Mouse (Mus musculus): ENCODE measurements around the gene Narf. TPM values are rescaled to one million over a fixed set of nuclear protein-coding genes. Genes with fewer than 3 reads are reported as not detected.

Narf gene
- polyA plus RNA-seq, 1 experiment from 2014 or later: 73.5 TPM

- WGBS: 87% methylated on average over 8 of the region's 8 CpGs
- no peak for ATAC-seq (ENCODE audit: low FRiP score, low read depth)
Observed at GRCm38 (mm10) chr11:121250196-121250595, 13.1 kb downstream of the Narf start.

GRCm38 (mm10) chr11:121259160-121260100, 22.4 kb downstream of the Narf start, which contains the start of gene Foxk2:
Gene Foxk2 (plus strand): TSS chr11:121259990.
- ATAC-seq (ENCODE audit: low FRiP score, low read depth): peak; percentile 98
- Histone ChIP-seq H3K4me3 (peak within 1 kb of the TSS; percentile 99), H3K27ac (peak within 1 kb of the TSS; percentile 76), H3K4me1 (peaks cover 24% of the 10 kb centered on the region), H3K9ac (peak within 1 kb of the TSS; percentile 98), H3K9me3 (no peaks in the 10 kb centered on the region), H3K4me2 (replicated peaks) (peak within 1 kb of the TSS; percentile 93), H3K27me3 (no peaks in the 10 kb centered on the region), H3K36me3 (peaks cover 50% of the 10 kb centered on the region)
- under 1% methylated on average over 78 of the region's 91 CpGs for WGBS

More at GRCm38 (mm10) chr11:121250196-121250595, 13.1 kb downstream of the Narf start:
- Histone ChIP-seq H3K4me1 (no peaks in the 10 kb centered on the region), H3K4me3 (no peak overlapping the region), H3K27me3 (no peaks in the 10 kb centered on the region), H3K36me3 (peaks cover 97% of the 10 kb centered on the region), H3K9ac (no peak overlapping the region), H3K27ac (no peak overlapping the region), H3K9me3 (no peaks in the 10 kb centered on the region), H3K4me2 (replicated peaks) (no peak overlapping the region)

GRCm38 (mm10) chr11:121260211-121260906, 23.3 kb downstream of the Narf start:
- peak overlapping the region; percentile 93 for H3K4me2 ChIP-seq (replicated peaks)
- peaks cover 48% of the 10 kb centered on the region for H3K36me3 ChIP-seq
- no peaks in the 10 kb centered on the region for H3K9me3 ChIP-seq
- peak overlapping the region; percentile 99 for H3K4me3 ChIP-seq
- peak overlapping the region; percentile 98 for H3K9ac ChIP-seq
- under 1% methylated on average over 52 of the region's 60 CpGs for WGBS
- peak overlapping the region; percentile 76 for H3K27ac ChIP-seq
- peaks cover 24% of the 10 kb centered on the region for H3K4me1 ChIP-seq
- peak; percentile 10; the same call in 1 of the 2 replicates for ATAC-seq (ENCODE audit: low FRiP score, low read depth)
- no peaks in the 10 kb centered on the region for H3K27me3 ChIP-seq

GRCm38 (mm10) chr11:121261074-121261473, 24.0 kb downstream of the Narf start:
- H3K27ac ChIP-seq: no peak overlapping the region
- no peak for ATAC-seq (ENCODE audit: low FRiP score, low read depth)

GRCm38 (mm10) chr11:121277516-121277915, 40.5 kb downstream of the Narf start:
- no peak overlapping the region for H3K9ac ChIP-seq
- H3K36me3 ChIP-seq: peaks cover 26% of the 10 kb centered on the region
- no peak overlapping the region for H3K4me3 ChIP-seq
- no peak for ATAC-seq (ENCODE audit: low FRiP score, low read depth)
- no peaks in the 10 kb centered on the region for H3K9me3 ChIP-seq
- no peak overlapping the region for H3K4me2 ChIP-seq (replicated peaks)
- no peak overlapping the region for H3K27ac ChIP-seq
- no peaks in the 10 kb centered on the region for H3K27me3 ChIP-seq
- H3K4me1 ChIP-seq: no peaks in the 10 kb centered on the region
- whole genome bisulfite sequencing: 90% methylated on average over 8 of the region's 8 CpGs

More at GRCm38 (mm10) chr11:121261074-121261473, 24.0 kb downstream of the Narf start:
- H3K4me3 ChIP-seq: peak overlapping the region; percentile 99
- WGBS: 44% methylated on average over 2 of the region's 2 CpGs
- peaks cover 24% of the 10 kb centered on the region for H3K4me1 ChIP-seq
- peaks cover 48% of the 10 kb centered on the region for H3K36me3 ChIP-seq
- H3K9me3 ChIP-seq: no peaks in the 10 kb centered on the region
- H3K4me2 ChIP-seq (replicated peaks): peak overlapping the region; percentile 93
- H3K9ac ChIP-seq: peak overlapping the region; percentile 98
- H3K27me3 ChIP-seq: no peaks in the 10 kb centered on the region

- Histone ChIP-seq H3K27ac (no peak overlapping the region), H3K4me1 (no peaks in the 10 kb centered on the region), H3K9me3 (no peaks in the 10 kb centered on the region), H3K9ac (no peak overlapping the region), H3K27me3 (no peaks in the 10 kb centered on the region), H3K36me3 (peaks cover 23% of the 10 kb centered on the region), H3K4me3 (no peak overlapping the region), H3K4me2 (replicated peaks) (no peak overlapping the region)
- 95% methylated on average over 3 of the region's 3 CpGs for whole genome bisulfite sequencing
- ATAC-seq (ENCODE audit: low FRiP score, low read depth): no peak
Observed at GRCm38 (mm10) chr11:121278011-121278410, 41.0 kb downstream of the Narf start.

- no peak overlapping the region for H3K4me2 ChIP-seq (replicated peaks)
- ATAC-seq (ENCODE audit: low FRiP score, low read depth): no peak
- peaks cover 43% of the 10 kb centered on the region for H3K36me3 ChIP-seq
- no peak overlapping the region for H3K9ac ChIP-seq
- WGBS: 87% methylated on average over 6 of the region's 6 CpGs
- H3K27ac ChIP-seq: no peak overlapping the region
- H3K4me1 ChIP-seq: no peaks in the 10 kb centered on the region
- no peaks in the 10 kb centered on the region for H3K27me3 ChIP-seq
- H3K9me3 ChIP-seq: no peaks in the 10 kb centered on the region
- no peak overlapping the region for H3K4me3 ChIP-seq
Observed at GRCm38 (mm10) chr11:121282911-121283310, 45.9 kb downstream of the Narf start.

GRCm38 (mm10) chr11:121289859-121290258, 52.8 kb downstream of the Narf start:
- Histone ChIP-seq H3K4me3 (no peak overlapping the region), H3K36me3 (peaks cover 96% of the 10 kb centered on the region), H3K9ac (no peak overlapping the region), H3K27ac (no peak overlapping the region), H3K27me3 (no peaks in the 10 kb centered on the region), H3K9me3 (no peaks in the 10 kb centered on the region), H3K4me2 (replicated peaks) (no peak overlapping the region), H3K4me1 (no peaks in the 10 kb centered on the region)
- ATAC-seq (ENCODE audit: low FRiP score, low read depth): no peak
- 91% methylated on average over 3 of the region's 3 CpGs for WGBS

GRCm38 (mm10) chr11:121294771-121295170, 57.7 kb downstream of the Narf start:
- 93% methylated on average over 5 of the region's 5 CpGs for WGBS
- peaks cover 91% of the 10 kb centered on the region for H3K36me3 ChIP-seq
- H3K27ac ChIP-seq: no peak overlapping the region
- H3K9me3 ChIP-seq: no peaks in the 10 kb centered on the region
- H3K4me2 ChIP-seq (replicated peaks): no peak overlapping the region
- H3K4me1 ChIP-seq: no peaks in the 10 kb centered on the region
- no peak overlapping the region for H3K4me3 ChIP-seq
- no peak overlapping the region for H3K9ac ChIP-seq
- H3K27me3 ChIP-seq: no peaks in the 10 kb centered on the region
- no peak for ATAC-seq (ENCODE audit: low FRiP score, low read depth)

- Histone ChIP-seq H3K36me3 (peaks cover 92% of the 10 kb centered on the region), H3K4me2 (replicated peaks) (no peak overlapping the region), H3K9ac (no peak overlapping the region), H3K4me1 (no peaks in the 10 kb centered on the region), H3K27ac (no peak overlapping the region), H3K4me3 (no peak overlapping the region), H3K27me3 (no peaks in the 10 kb centered on the region), H3K9me3 (no peaks in the 10 kb centered on the region)
- WGBS: 89% methylated on average over 8 of the region's 8 CpGs
- no peak for ATAC-seq (ENCODE audit: low FRiP score, low read depth)
Observed at GRCm38 (mm10) chr11:121298493-121298892, 61.4 kb downstream of the Narf start.

- 93% methylated on average over 9 of the region's 9 CpGs for WGBS
- Histone ChIP-seq H3K4me1 (no peaks in the 10 kb centered on the region), H3K27me3 (no peaks in the 10 kb centered on the region), H3K27ac (no peak overlapping the region), H3K36me3 (peaks cover 94% of the 10 kb centered on the region), H3K9me3 (no peaks in the 10 kb centered on the region), H3K4me3 (no peak overlapping the region), H3K9ac (no peak overlapping the region), H3K4me2 (replicated peaks) (no peak overlapping the region)
- ATAC-seq (ENCODE audit: low FRiP score, low read depth): no peak
Observed at GRCm38 (mm10) chr11:121300265-121300664, 63.2 kb downstream of the Narf start.

GRCm38 (mm10) chr11:121305371-121305770, 68.3 kb downstream of the Narf start:
- H3K9ac ChIP-seq: no peak overlapping the region
- H3K27me3 ChIP-seq: no peaks in the 10 kb centered on the region
- no peaks in the 10 kb centered on the region for H3K4me1 ChIP-seq
- H3K4me3 ChIP-seq: no peak overlapping the region
- ATAC-seq (ENCODE audit: low FRiP score, low read depth): no peak
- WGBS: 94% methylated on average over 6 of the region's 6 CpGs
- no peak overlapping the region for H3K27ac ChIP-seq
- peaks cover 7% of the 10 kb centered on the region for H3K9me3 ChIP-seq
- H3K36me3 ChIP-seq: peaks cover 98% of the 10 kb centered on the region
- H3K4me2 ChIP-seq (replicated peaks): no peak overlapping the region

Data from limb, embryonic 13.5 days (tissue).